Mouse (Mus musculus) ES-E14 (cell line): ENCODE data around the gene Vps37c.

Experiments
- CHD2 ChIP-seq: IDR thresholded peaks from 2 replicates; pipeline ENCODE4 v1.6.1; 2014; ENCODE audit warnings: mild to moderate bottlenecking, low read depth, low read length, inconsistent platforms
- HCFC1 ChIP-seq: IDR thresholded peaks from 2 replicates; pipeline ENCODE4 v1.6.1; 2012; ENCODE audit warnings: low read length, inconsistent platforms, borderline replicate concordance; ENCODE audit not compliant: insufficient read depth
- MAFK ChIP-seq: IDR thresholded peaks from 2 replicates; pipeline ENCODE4 v1.6.1; 2014; ENCODE audit warnings: mild to moderate bottlenecking, low read depth, low read length, inconsistent platforms; ENCODE audit not compliant: insufficient read depth

GRCm38 (mm10) chr19:10748401-10749102, 60.0 kb downstream of the Vps37c start:
- TF ChIP-seq HCFC1 (no peak), MAFK (no peak), CHD2 (no peak)
